Mouse (Mus musculus): ENCODE measurements around the gene Nlgn1. TPM values are rescaled to one million over a fixed set of nuclear protein-coding genes. Genes with fewer than 3 reads are reported as not detected.

The Nlgn1 gene
- polyA plus RNA-seq, 1 experiment = 0.09 TPM

GRCm38 (mm10) chr3:25426931-25427330 is 905.3 kb downstream of the Nlgn1 start:
- Histone ChIP-seq H3K4me3 (ENCODE audit: low read depth, low read length) (no peak overlapping the region), H3K27me3 (ENCODE audit: control insufficient read depth, insufficient read depth, low read length) (no peaks in the 10 kb centered on the region), H3K27ac (ENCODE audit: insufficient read depth, low read depth, low read length) (no peak overlapping the region), H3K4me1 (ENCODE audit: control insufficient read depth, insufficient read depth, insufficient read length, low read length) (no peaks in the 10 kb centered on the region), H3K36me3 (ENCODE audit: control insufficient read depth, insufficient read depth, low read length) (no peaks in the 10 kb centered on the region)
- TF ChIP-seq CTCF (IDR thresholded peaks at IDR 0.05; ENCODE audit: extremely low read depth, insufficient read length, insufficient replicate concordance, low read depth, low read length) = no peak
- no peak for TF ChIP-seq POLR2A (IDR thresholded peaks at IDR 0.05; ENCODE audit: low read depth, low read length)

GRCm38 (mm10) chr3:25412003-25412402 is 920.3 kb downstream of the Nlgn1 start:
- Histone ChIP-seq H3K4me3 (ENCODE audit: low read depth, low read length) (no peak overlapping the region), H3K27ac (ENCODE audit: insufficient read depth, low read depth, low read length) (no peak overlapping the region), H3K36me3 (ENCODE audit: control insufficient read depth, insufficient read depth, low read length) (no peaks in the 10 kb centered on the region), H3K27me3 (ENCODE audit: control insufficient read depth, insufficient read depth, low read length) (no peaks in the 10 kb centered on the region), H3K4me1 (ENCODE audit: control insufficient read depth, insufficient read depth, insufficient read length, low read length) (no peaks in the 10 kb centered on the region)
- TF ChIP-seq POLR2A (IDR thresholded peaks at IDR 0.05; ENCODE audit: low read depth, low read length) (no peak), CTCF (IDR thresholded peaks at IDR 0.05; ENCODE audit: extremely low read depth, insufficient read length, insufficient replicate concordance, low read depth, low read length) (no peak)
- WGBS = 68% methylated on average over 4 of the region's 4 CpGs

Data from small intestine, adult 2 months (tissue).